Mouse (Mus musculus) embryonic facial prominence, embryonic 12.5 days (tissue): ENCODE data around the gene Syt17. TPM values are rescaled to one million over a fixed set of nuclear protein-coding genes. Genes with fewer than 3 reads are reported as not detected.

Experiments used
- ATAC-seq: fragments of 200-750 bp; cut with Nextera tagmentation; 2 replicates; pipeline ENCODE4 v1.8.0; 2017; ENCODE audit not compliant: insufficient number of reproducible peaks, insufficient read depth, low FRiP score, low TSS enrichment
- H3K27ac ChIP-seq: fragments of 300-500 bp; sonication (generic); 2 replicates; pipeline ENCODE4 v1.5.1; 2016; ENCODE audit warnings: mild to moderate bottlenecking
- H3K27me3 ChIP-seq: fragments of 300-500 bp; sonication (generic); 2 replicates; pipeline ENCODE4 v1.6.1; 2016; ENCODE audit warnings: mild to moderate bottlenecking, moderate library complexity
- H3K36me3 ChIP-seq: fragments of 300-500 bp; sonication (generic); 2 replicates; pipeline ENCODE4 v1.6.1; 2016; ENCODE audit warnings: mild to moderate bottlenecking
- H3K4me1 ChIP-seq: fragments of 300-500 bp; sonication (generic); 2 replicates; pipeline ENCODE4 v1.6.1; 2016
- H3K4me2 ChIP-seq: fragments of 300-500 bp; sonication (generic); replicated peaks from 2 replicates; pipeline ENCODE4 v1.6.1; 2016; ENCODE audit warnings: mild to moderate bottlenecking, moderate library complexity
- H3K4me3 ChIP-seq: fragments of 300-500 bp; sonication (generic); 2 replicates; pipeline ENCODE4 v1.5.1; 2016; ENCODE audit warnings: mild to moderate bottlenecking
- H3K9ac ChIP-seq: fragments of 300-500 bp; sonication (generic); 2 replicates; pipeline ENCODE4 v1.6.1; 2016; ENCODE audit warnings: mild to moderate bottlenecking, moderate library complexity
- H3K9me3 ChIP-seq: fragments of 300-500 bp; sonication (generic); 2 replicates; pipeline ENCODE4 v1.6.1; 2016; ENCODE audit warnings: mild to moderate bottlenecking, moderate library complexity
- WGBS: fragments of 180-500 bp; shearing (Covaris S2); methylation state at CpG from one replicate; pipeline ENCODE4 v1.1.7; 2016; 5-methylcytosine and 5-hydroxymethylcytosine counted together
- polyA plus RNA-seq: library from polyadenylated mRNA; unstranded; fragments of >200 nt; fragmentation: Nextera tagmentation; extraction: Ambion mirVana; gene quantifications from 2 replicates; pipeline ENCODE4 v1.2.1, GENCODE M21; 2016

The Syt17 gene
- polyA plus RNA-seq: 2.5 and 2.8 TPM in 2 replicates

DNA sequence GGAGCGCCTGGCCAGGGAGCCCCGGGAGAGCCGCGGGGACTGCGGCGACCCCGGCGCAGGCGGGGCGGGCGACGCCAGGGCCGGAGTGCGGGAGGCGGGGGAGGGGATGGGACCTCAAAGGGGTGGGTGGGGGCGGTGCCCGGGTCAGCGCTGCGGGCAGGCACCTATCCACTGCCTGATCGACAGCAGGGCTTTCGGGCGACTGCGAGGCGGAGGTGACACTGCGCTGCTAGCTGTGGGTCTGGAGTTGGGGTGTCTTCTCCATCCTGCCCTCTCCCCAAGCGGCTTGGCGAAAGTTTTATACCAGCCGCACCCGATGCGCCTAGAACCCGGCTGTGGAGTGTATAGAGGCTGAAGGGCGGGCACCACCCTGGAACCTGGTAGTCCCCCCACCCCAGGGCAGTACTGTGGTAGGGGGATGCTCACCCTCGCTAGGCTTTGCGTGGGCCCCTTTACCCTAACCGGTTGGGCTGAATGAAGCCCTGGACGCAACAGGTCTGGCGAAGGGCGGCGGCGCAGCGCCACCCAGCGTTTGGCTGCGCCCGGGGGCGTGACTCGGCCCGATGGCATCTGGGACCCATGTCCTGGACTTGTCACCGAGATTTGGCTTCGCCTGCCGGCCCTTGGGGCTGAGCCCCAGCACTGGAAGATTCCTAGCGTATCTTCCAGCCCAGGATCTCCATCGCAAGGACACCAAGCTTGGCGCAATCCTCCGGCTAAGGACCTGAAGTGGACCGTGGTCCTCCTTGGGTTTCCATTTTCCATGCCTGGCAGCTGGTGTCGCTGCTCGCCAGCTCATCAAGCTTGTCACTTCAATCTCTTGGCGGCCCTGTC, at the start of gene Syt17:
Syt17 (minus strand) TSS at position 89 of the 834 bp plus-strand sequence.
- Histone ChIP-seq H3K4me2 (peak within 1 kb of the TSS; percentile 95), H3K9ac (peak within 1 kb of the TSS; percentile 59), H3K9me3 (no peaks in the 10 kb centered on the region), H3K27me3 (peaks cover 39% of the 10 kb centered on the region), H3K36me3 (no peaks in the 10 kb centered on the region), H3K27ac (no peak within 1 kb of the TSS), H3K4me3 (peak within 1 kb of the TSS; percentile 61), H3K4me1 (peaks cover 18% of the 10 kb centered on the region; the same call in 1 of the 2 replicates)
- WGBS: under 1% methylated on average over 53 of the region's 58 CpGs
- ATAC-seq: peak; percentile 42; the same call in 1 of the 2 replicates

DNA sequence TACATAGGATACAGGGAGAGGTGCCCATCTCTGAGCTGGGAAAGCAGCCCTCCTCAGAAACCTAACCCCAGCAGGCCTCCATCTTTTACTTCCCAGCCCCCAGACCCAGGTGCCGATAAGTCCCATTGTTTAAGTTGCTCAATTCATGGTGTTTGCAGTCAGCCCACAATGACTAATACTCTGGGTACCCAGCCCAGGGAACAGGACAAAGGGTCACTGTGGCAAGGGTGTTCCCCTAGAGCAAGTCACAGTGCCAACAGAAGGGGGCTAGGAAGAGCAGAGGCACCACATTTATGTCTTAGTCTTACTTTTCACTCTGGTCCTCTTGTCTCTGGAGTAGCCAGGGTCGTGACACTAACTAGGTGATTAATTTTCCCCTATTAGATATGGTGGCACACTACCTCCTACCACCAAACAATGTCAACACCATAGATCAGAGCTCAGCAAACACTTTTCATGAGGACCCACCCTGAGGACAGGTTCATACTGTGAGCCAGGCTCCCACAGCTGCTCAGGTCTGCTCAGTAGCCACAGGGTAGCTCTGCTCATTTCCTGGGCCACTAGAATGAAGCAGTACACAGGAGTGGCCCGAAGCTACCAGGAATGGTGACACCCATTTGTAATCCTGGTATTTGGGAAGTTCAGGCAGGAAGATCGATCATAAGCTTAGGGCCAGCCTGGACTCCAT, 47.0 kb upstream of the Syt17 start:
- ATAC-seq: no peak
- WGBS: 71% methylated on average over 4 of the region's 4 CpGs
- H3K4me3 ChIP-seq: no peak overlapping the region

DNA sequence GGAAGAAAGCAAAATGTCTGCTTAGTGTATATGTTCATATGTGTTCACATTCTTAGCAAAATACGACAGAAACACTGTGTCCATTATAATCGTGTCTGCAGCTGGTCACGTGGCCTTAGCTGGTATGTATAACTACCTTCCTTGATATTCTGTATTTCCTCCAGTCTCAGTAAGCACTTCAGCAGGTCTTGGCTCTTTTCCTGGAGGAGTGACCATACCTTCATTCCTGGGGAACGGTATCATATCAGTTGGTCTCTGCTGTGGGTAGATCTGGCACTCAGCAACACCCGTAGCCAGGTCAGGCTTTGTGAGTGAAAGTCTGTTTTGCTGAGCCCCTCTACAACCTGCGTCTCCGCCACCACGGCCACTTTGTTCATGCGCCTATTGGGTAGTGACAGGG, 45.9 kb upstream of the Syt17 start:
- no peaks in the 10 kb centered on the region for H3K36me3 ChIP-seq
- H3K27ac ChIP-seq: no peak overlapping the region
- peaks cover 23% of the 10 kb centered on the region for H3K27me3 ChIP-seq
- H3K9me3 ChIP-seq: no peaks in the 10 kb centered on the region
- H3K4me2 ChIP-seq: no peak overlapping the region
- H3K4me3 ChIP-seq: no peak overlapping the region
- H3K4me1 ChIP-seq: peaks cover 15% of the 10 kb centered on the region
- 89% methylated on average over 9 of the region's 9 CpGs for WGBS
- H3K9ac ChIP-seq: no peak overlapping the region
- ATAC-seq: no peak

More for the DNA sequence above, 47.0 kb upstream of the Syt17 start:
- Histone ChIP-seq H3K27ac (no peak overlapping the region), H3K9me3 (no peaks in the 10 kb centered on the region), H3K4me1 (peaks cover 12% of the 10 kb centered on the region), H3K36me3 (no peaks in the 10 kb centered on the region), H3K9ac (no peak overlapping the region), H3K27me3 (peaks cover 14% of the 10 kb centered on the region), H3K4me2 (no peak overlapping the region)

DNA sequence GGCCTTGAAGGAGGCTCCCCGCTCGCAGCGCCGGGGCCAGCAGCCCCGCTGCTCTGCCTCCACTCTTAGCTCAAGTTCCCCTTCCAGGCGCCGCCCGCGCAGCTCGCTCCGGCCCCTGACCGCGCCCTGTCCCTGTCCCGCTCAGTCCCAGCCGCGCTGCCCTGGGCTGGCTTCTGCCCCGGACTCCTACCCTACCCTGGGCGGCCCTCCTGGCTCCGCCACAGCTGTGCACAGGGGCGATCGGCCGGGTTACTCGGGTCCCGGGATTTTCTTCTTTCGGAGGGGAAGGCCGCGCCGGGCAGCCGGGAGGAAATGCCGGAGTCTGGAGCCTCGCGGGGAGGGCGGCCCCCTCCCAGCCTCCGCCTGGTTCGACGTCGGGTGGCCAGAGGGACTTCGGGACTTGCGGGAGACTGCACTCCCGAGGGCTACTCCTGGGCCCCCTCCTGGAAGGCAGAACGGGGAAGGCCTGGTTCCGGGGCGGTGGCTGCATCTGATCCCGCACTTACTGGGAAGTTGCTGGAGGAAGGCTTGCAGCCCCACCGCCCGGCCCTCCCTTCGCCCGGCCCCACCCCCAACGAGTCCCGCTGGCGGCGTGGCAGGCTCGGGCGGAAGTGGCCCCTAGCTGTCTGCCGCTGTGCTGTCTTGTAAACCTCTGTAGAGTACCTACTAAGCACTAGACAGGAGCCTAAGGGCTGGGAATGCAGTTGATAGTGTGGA, 43.6 kb upstream of the Syt17 start, which contains the start of gene Itpripl2:
Itpripl2 (minus strand) TSS at position 545 of the 717 bp plus-strand sequence.
- Histone ChIP-seq H3K4me3 (peak within 1 kb of the TSS; percentile 60), H3K9ac (peak within 1 kb of the TSS; percentile 81), H3K4me1 (peaks cover 29% of the 10 kb centered on the region), H3K9me3 (no peaks in the 10 kb centered on the region), H3K27me3 (peaks cover 23% of the 10 kb centered on the region), H3K4me2 (peak within 1 kb of the TSS; percentile 85), H3K36me3 (no peaks in the 10 kb centered on the region), H3K27ac (peak within 1 kb of the TSS; percentile 74)
- WGBS: under 1% methylated on average over 55 of the region's 55 CpGs
- peak; percentile 84 for ATAC-seq

DNA sequence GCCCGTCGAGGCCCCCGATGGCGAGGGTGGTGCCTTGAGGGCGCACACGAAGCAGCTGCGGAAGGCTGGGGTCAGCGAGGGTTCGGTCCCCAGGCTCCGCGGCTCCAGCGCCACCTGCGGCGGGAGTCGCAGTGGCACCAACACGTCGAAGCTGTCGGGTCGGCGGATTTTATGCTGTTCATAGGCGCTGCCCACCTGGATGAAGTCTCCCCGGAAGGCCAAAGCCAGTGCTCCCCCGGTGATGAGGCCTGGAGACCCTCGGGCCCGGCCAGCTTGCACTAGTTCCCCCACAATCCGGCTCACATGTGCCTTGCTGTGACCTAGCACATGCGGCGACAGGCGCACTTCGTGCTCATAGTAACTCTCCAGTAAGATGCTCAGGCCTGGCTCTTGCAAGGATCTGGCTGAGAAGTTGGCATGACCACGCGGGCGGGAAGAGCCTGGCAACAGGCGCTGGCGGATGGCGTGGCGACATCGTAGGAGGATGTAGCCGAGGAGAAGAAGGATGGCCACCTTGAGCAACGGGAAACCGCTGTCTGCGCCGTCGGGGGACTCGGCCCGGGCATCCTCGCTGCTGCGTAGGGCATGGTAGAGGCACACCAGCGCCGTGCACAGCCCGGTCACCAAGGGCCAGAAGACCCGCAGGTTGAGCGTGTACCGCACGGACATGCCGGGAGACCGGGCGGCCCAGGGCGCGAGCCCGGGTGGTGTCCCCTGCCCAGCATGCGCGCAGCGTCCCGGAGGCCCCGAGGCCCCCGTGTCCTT, 42.8 kb upstream of the Syt17 start:
- 3% methylated on average over 67 of the region's 67 CpGs for WGBS
- Histone ChIP-seq H3K4me2 (peak overlapping the region; percentile 85), H3K27ac (peak overlapping the region; percentile 74; the same call in 1 of the 2 replicates), H3K9ac (peak overlapping the region; percentile 81), H3K4me3 (peak overlapping the region; percentile 60), H3K4me1 (peaks cover 29% of the 10 kb centered on the region), H3K27me3 (peaks cover 23% of the 10 kb centered on the region), H3K9me3 (no peaks in the 10 kb centered on the region), H3K36me3 (no peaks in the 10 kb centered on the region)
- ATAC-seq: peak; percentile 39

DNA sequence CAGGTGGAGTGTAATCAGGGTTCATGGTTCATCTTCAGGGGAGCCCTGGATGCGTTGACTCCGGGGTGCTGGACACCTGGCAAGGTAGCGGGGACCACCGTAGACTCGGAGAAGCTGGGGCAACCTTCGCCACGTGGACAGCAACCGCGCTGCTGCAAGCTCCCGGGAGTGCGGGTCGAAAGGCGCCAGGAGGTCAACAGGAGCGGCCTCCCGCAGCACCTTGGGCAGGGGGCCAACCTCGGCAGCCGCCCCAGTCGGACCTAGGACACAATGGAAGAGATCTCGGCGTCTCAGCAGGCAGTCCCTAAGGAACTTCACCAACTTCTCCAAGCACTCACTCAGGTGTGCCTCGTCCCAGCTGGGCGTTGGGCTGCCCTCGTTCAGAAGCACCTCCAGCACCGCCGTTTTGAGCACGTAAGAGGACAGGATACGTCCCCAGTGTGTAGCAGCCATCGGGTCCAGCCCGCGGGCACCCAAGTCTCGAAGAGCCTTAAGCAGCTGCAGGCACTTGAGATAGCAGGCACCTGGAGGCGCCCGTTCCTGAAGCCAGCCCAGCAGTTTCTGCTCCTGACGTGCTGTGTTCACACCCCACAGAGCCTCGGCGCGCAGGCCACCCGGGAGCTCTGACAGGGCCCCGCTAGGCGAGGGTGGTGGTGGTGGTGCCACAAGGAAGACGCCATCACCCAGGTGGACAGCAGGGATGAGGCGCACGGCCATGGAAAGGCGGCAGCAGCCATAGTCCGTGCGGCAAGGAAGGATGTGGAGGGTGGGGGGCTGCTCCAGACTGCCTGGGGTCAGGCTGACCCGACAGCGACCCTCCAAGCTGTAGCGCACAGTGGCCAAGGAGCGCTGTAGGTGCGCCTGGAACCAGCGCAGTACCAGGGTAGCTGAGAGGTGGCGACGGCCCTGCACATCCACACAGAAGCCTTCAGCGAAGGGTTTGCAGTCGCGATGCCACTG, 42.0 kb upstream of the Syt17 start:
- WGBS: 22% methylated on average over 57 of the region's 57 CpGs
- H3K4me2 ChIP-seq: peak overlapping the region; percentile 85
- ATAC-seq: no peak

DNA sequence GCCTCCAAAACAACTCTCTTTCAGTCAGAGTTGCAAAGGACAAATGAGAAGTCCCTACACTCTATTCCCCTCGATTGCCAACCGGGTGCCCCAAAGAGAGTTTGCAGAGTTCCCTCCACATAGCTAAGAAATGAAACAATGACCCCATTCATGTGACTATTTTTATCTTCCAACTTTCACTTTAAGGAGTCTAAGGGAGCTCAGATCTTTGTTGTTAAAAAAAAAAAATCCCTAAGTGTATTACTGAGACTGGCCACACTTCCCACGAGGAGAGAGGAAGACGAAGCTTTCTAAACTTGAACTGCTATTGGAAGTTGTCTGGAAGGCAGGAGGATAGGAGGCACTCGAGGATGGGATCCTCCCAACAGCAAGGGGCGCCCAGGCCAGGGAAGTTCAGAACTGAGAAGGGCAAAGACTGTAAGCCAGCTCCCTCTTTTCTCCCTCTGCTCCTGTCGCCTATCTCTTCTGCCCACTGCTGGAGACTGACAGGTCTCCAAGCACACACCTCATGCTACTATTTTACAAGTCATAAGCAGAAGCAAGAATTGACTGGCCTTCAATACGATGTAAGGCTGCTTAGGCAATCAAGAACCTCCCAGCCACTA, 40.1 kb upstream of the Syt17 start:
- Histone ChIP-seq H3K27me3 (peaks cover 23% of the 10 kb centered on the region), H3K27ac (no peak overlapping the region), H3K4me3 (no peak overlapping the region), H3K4me1 (peaks cover 29% of the 10 kb centered on the region), H3K9ac (no peak overlapping the region), H3K36me3 (peaks cover 3% of the 10 kb centered on the region; the same call in 1 of the 2 replicates), H3K4me2 (peak overlapping the region; percentile 7), H3K9me3 (no peaks in the 10 kb centered on the region)
- 24% methylated on average over 8 of the region's 8 CpGs for WGBS
- no peak for ATAC-seq

More for the DNA sequence above, 42.0 kb upstream of the Syt17 start:
- peaks cover 29% of the 10 kb centered on the region for H3K4me1 ChIP-seq
- no peaks in the 10 kb centered on the region for H3K36me3 ChIP-seq
- peak overlapping the region; percentile 60 for H3K4me3 ChIP-seq
- H3K27ac ChIP-seq: no peak overlapping the region
- H3K27me3 ChIP-seq: peaks cover 23% of the 10 kb centered on the region
- H3K9ac ChIP-seq: peak overlapping the region; percentile 81; the same call in 1 of the 2 replicates
- H3K9me3 ChIP-seq: no peaks in the 10 kb centered on the region

DNA sequence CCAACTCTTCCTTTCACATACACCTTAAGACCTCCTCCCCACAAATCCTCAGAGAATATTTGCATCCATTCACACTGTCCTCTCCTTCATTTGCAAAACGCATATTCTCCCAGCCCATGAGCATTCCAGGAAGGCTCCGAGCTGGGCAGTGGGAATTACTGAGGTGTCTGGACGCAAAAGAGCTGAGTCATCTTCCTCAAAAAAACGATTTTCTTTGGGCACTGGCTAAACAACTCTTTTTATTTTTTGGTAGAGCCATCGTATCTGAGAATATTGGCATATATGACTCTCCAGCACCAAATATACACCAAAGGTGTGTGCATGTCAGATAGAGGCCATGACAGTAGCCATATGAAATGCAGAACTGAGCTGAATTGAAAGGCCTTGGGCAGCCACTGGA, 38.9 kb upstream of the Syt17 start:
- Histone ChIP-seq H3K27me3 (peaks cover 23% of the 10 kb centered on the region), H3K27ac (no peak overlapping the region), H3K9me3 (no peaks in the 10 kb centered on the region), H3K4me3 (no peak overlapping the region), H3K4me1 (peaks cover 29% of the 10 kb centered on the region), H3K4me2 (no peak overlapping the region), H3K9ac (no peak overlapping the region), H3K36me3 (peaks cover 3% of the 10 kb centered on the region; the same call in 1 of the 2 replicates)
- WGBS: 61% methylated on average over 5 of the region's 5 CpGs
- ATAC-seq: no peak

DNA sequence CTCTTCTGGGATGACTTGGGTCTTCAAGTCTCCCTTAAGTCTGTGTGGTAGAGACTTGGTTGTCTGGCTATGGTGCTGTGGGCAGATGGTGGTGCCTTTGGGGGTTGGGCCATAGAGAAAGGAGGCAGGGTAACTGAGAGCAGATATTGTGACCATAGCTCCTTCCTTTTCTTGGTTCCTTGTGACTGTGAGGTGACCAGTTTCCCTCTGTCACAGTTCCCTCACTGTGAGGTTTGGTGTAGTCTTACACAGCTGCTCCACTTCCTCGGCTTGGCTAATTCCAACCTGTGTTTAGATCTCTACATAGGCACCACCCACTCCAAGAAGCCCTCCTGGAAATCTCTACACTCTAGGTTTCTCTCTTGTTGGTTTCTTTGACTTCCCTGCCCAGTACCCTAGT, 36.0 kb upstream of the Syt17 start:
- Histone ChIP-seq H3K27me3 (no peaks in the 10 kb centered on the region), H3K4me1 (peaks cover 14% of the 10 kb centered on the region; the same call in 1 of the 2 replicates), H3K36me3 (peaks cover 3% of the 10 kb centered on the region; the same call in 1 of the 2 replicates), H3K27ac (no peak overlapping the region), H3K4me3 (no peak overlapping the region), H3K4me2 (no peak overlapping the region), H3K9ac (no peak overlapping the region), H3K9me3 (no peaks in the 10 kb centered on the region)
- no peak for ATAC-seq
- 71% methylated on average over 1 of the region's 1 CpGs for WGBS

DNA sequence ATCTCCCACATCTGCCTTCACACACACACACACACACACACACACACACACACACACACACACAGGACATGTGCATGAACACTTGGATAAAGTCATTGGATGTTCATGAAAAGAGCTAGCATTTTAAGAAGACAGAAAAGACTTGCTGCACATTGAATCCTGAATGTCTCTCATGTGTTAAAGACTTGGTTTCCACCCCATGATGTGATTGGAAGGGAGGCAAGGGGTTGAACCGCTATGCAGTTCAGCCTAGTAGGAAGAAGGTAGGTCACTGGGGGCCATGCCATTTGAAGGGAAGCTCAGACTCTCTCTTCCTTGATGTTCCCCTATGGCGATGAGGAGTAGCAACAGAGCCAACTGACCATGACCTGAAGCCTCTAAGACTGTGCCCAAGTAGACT, 34.0 kb upstream of the Syt17 start:
- Histone ChIP-seq H3K4me1 (0 out of 2 replicates have a peak, but pooled peaks cover 3% of the 10 kb centered on the region), H3K9ac (no peak overlapping the region), H3K9me3 (no peaks in the 10 kb centered on the region), H3K27me3 (no peaks in the 10 kb centered on the region), H3K4me2 (no peak overlapping the region), H3K4me3 (no peak overlapping the region), H3K27ac (no peak overlapping the region), H3K36me3 (peaks cover 3% of the 10 kb centered on the region; the same call in 1 of the 2 replicates)
- WGBS: 83% methylated on average over 2 of the region's 2 CpGs
- no peak for ATAC-seq
